Mouse (Mus musculus) midbrain, postnatal 0 days (tissue): ENCODE results near the gene Midn. TPM values are rescaled to one million over a fixed set of nuclear protein-coding genes. Genes with fewer than 3 reads are reported as not detected.

ENCODE experiments used
- ATAC-seq: fragments of 200-750 bp; cut with Nextera tagmentation; 2 replicates; pipeline ENCODE4 v1.8.0; 2017; ENCODE audit warnings: moderate number of reproducible peaks, mild to moderate bottlenecking, moderate TSS enrichment, moderate library complexity; ENCODE audit not compliant: low FRiP score
- DNase-seq: peaks from one replicate; pipeline ENCODE4 v3.0.0-alpha.2; 2015; ENCODE audit warnings: low spot score
- H3K27ac ChIP-seq: fragments of 300-500 bp; sonication (generic); 2 replicates; pipeline ENCODE4 v1.5.1; 2014; ENCODE audit warnings: low read depth, mild to moderate bottlenecking, low read length, mixed read lengths
- H3K27me3 ChIP-seq: fragments of 300-500 bp; sonication (generic); 2 replicates; pipeline ENCODE4 v1.6.1; 2014; ENCODE audit warnings: low read length, control low read depth, mixed read lengths; ENCODE audit not compliant: insufficient read depth
- H3K36me3 ChIP-seq: fragments of 300-500 bp; sonication (generic); 2 replicates; pipeline ENCODE4 v1.6.1; 2014; ENCODE audit warnings: low read length, control low read depth, mixed read lengths; ENCODE audit not compliant: insufficient read depth
- H3K4me1 ChIP-seq: fragments of 300-500 bp; sonication (generic); 2 replicates; pipeline ENCODE4 v1.6.1; 2014; ENCODE audit warnings: mild to moderate bottlenecking, control low read depth, antibody characterized with exemption, low read length, mixed read lengths; ENCODE audit not compliant: insufficient read depth
- H3K4me2 ChIP-seq: fragments of 300-500 bp; sonication (generic); 2 replicates; pipeline ENCODE4 v1.6.1; 2014; ENCODE audit warnings: low read depth, mild to moderate bottlenecking, low read length, mixed read lengths; ENCODE audit not compliant: poor library complexity, severe bottlenecking
- H3K4me3 ChIP-seq: fragments of 300-500 bp; sonication (generic); 2 replicates; pipeline ENCODE4 v1.5.1; 2014; ENCODE audit warnings: low read depth, mild to moderate bottlenecking, low read length, moderate library complexity
- H3K9ac ChIP-seq: fragments of 300-500 bp; sonication (generic); replicated peaks from 2 replicates; pipeline ENCODE4 v1.6.1; 2014; ENCODE audit warnings: mild to moderate bottlenecking, low read length, moderate library complexity, mixed read lengths; ENCODE audit not compliant: poor library complexity, severe bottlenecking
- H3K9me3 ChIP-seq: fragments of 300-500 bp; sonication (generic); 2 replicates; pipeline ENCODE4 v1.6.1; 2016; ENCODE audit warnings: low read length, control low read depth
- CTCF ChIP-seq: IDR thresholded peaks from 2 replicates; pipeline ENCODE4 v1.5.1; 2016; ENCODE audit warnings: antibody characterized with exemption, mild to moderate bottlenecking
- WGBS: fragments of 180-500 bp; shearing (Covaris S2); extraction: QIAGEN DNeasy Blood & Tissue Kit; methylation state at CpG from one replicate; pipeline ENCODE4 v1.1.7; 2014; 5-methylcytosine and 5-hydroxymethylcytosine counted together
- polyA plus RNA-seq: library from polyadenylated mRNA; unstranded; fragments of >200 nt; fragmentation: Nextera tagmentation; extraction: Ambion mirVana; gene quantifications from 2 replicates; pipeline ENCODE4 v1.2.1, GENCODE M21; 2015
- total RNA-seq: library from RNA; depleted of rRNA; stranded (reverse); fragments of >200 nt; gene quantifications from 2 replicates; pipeline ENCODE4 v1.2.3, GENCODE M21; 2014

Gene Midn
- total and polyA plus RNA-seq, 2 experiments from 2014 or later: 17.2 to 143 TPM

DNA sequence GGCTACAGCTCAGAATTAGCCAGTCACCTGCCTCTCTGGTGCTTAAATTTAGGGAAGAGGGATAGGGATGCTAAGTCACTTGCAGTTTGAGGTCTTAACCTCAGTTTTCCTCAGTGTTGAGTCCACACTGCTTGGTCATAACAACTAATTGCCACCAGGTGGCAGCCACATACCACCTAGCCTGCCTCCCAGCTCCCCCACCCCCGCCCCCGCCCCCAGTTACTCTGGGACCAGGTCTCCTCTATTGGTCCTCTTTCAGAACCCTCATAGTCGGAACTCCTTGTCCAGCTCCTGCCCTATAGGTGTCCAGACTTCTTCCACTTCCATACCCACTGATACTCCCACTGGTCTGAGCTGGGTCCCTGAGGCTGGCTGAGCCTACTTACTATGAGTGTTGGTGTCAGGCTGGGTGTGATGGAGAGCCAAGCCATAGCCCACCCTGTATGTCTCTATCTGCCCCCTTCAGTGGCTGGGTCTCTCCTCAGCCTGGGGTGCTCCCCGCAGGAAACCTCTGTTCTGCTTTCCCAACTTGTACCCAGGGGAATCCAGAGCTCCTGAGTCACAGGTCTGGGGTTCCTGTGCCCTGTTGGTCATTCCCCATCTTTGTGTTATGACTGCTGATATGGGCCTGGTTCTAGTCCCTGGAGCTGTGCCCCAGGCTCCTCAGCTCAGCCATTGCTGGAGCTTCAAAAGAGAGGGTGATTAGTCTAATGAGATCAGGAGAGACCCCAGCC, 27.6 kb downstream of the Midn start:
- no peak overlapping the region for H3K9ac ChIP-seq
- no peak overlapping the region for H3K4me3 ChIP-seq
- no peak; the same call in 1 of the 2 replicates for ATAC-seq
- H3K27me3 ChIP-seq: no peaks in the 10 kb centered on the region
- no peak overlapping the region for H3K4me2 ChIP-seq
- 20% methylated on average over 4 of the region's 4 CpGs for WGBS
- DNase-seq: peak; percentile 69
- H3K4me1 ChIP-seq: peaks cover 9% of the 10 kb centered on the region; the same call in 1 of the 2 replicates
- no peaks in the 10 kb centered on the region for H3K9me3 ChIP-seq
- peak; percentile 77 for TF ChIP-seq CTCF
- no peak overlapping the region for H3K27ac ChIP-seq
- H3K36me3 ChIP-seq: peaks cover 11% of the 10 kb centered on the region

DNA sequence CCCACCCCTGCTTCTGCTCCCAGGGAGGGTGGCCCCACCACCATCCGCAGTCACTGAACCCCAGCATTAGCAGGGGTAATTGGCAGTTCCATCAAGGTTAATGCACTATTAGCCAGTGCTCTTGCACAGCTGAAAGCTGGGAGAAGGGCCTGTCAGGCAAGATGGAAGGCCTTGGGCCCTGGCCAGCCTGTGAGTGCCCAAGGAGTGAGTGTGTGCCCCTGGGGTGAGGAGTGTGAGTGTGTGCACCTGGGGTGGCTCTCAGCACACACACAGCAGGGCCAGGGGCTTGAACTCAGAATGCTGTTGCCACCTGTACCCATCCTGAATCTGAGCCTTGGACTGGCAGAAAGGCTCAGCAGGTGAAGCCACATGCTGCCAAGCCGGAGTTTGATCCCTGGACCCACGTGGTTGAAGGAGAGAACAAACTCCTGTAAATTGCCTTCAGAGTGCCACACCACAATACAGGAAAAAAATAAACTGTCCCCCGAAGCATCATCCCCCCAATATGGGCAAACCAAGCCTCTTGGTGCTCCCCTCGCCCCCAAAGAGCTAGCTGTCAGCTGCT, 28.3 kb downstream of the Midn start:
- H3K4me2 ChIP-seq: no peak overlapping the region
- no peak overlapping the region for H3K27ac ChIP-seq
- no peak overlapping the region for H3K9ac ChIP-seq
- DNase-seq (no peak), ATAC-seq (no peak)
- 72% methylated on average over 5 of the region's 5 CpGs for WGBS
- no peak overlapping the region for H3K4me3 ChIP-seq
- no peak for TF ChIP-seq CTCF
- H3K27me3 ChIP-seq: no peaks in the 10 kb centered on the region
- H3K36me3 ChIP-seq: peaks cover 7% of the 10 kb centered on the region; the same call in 1 of the 2 replicates
- no peaks in the 10 kb centered on the region for H3K9me3 ChIP-seq
- H3K4me1 ChIP-seq: peaks cover 15% of the 10 kb centered on the region; the same call in 1 of the 2 replicates

DNA sequence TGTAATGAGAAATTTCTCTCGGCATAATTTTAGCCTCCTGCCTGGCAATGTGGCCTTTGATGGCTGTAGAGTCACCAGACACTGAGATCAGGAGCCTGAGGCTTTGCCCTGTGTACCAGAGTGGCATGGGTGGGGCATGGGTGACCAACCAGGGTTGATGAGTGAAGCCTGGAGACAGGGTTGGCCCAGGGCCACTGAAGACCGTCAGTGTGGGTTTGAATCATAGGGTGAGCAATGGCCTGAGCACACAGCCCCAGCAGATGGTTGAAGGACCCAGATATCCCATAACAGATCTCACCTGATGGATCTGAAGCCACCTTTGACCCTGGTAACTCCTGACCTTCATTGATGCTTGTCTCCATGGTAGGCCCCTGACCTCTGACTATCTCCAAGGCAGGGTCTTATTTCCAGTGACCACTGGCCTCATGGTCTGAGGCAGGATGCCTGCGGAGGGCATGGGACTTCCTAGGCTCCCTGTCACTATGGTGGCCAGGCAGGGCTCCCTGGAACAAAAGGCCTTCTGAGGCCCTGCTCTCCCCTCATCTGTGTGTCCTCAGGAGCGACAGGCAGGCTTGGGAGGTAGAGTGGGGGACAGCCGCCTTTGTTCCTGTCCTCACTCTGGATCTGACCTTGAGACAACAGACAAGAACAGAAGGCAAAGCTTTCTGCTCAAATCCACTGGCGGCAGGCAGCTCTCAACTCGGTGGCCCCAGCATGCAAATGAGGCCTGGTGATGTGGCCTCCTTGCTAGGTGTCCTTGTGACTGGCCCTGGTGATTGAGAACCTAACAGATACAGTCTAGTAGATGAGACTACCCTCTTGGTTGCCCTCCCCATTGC, 29.6 kb downstream of the Midn start:
- Histone ChIP-seq H3K4me3 (no peak overlapping the region), H3K4me1 (peaks cover 22% of the 10 kb centered on the region; the same call in 1 of the 2 replicates), H3K9me3 (no peaks in the 10 kb centered on the region), H3K27ac (no peak overlapping the region), H3K36me3 (no peaks in the 10 kb centered on the region), H3K9ac (no peak overlapping the region), H3K4me2 (no peak overlapping the region), H3K27me3 (no peaks in the 10 kb centered on the region)
- 41% methylated on average over 7 of the region's 7 CpGs for WGBS
- no peak for DNase-seq
- ATAC-seq: no peak
- TF ChIP-seq CTCF: no peak

DNA sequence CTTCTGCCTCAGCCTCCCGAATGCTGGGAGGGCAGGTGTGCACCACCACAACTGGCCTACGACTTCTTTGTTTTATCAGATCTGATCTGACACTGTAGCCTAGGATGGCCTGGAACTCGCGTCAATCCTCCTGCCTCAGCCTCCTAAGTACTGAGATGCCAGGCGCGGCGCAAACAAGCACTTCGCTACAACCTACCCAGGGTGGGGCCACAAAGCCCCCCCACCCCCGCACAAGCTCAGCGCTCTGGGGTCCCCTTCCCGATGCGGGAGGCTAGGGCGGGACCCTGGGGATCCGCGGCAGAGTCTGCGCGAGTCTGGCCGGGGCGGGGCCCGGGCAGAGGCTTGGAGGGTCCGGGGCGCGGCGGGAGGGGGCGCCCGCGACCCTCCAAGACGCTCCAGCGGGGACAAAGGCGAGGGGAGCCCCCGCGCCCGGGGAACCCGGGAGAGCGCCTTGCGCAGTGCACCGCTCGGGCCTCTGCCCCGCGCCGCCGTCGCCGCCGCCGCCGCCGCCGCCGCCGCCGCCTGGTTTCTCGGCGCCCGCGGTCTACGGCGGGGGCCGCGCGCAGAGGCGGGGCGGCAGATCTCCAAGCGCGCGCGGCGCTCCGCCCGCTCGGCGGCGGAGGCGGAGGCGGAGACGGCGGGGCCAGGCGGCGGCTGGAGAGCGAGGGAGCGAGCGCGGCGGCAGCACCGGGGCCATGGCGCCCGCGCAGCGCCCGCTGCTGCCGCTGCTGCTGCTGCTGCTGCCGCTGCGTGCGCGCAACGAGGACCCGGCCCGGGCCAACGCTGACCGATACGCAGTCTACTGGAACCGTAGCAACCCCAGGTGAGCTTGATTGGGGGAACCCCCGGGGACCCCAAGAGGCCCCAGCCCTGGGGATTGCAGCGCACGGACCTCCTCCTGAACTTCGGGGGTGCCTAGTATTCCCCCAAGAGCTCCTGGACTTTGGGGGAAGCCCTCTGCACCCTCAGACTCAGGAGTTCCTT, 31.3 kb downstream of the Midn start, which contains the start of gene Efna2:
Gene Efna2, plus strand, starts transcription at position 415 of the 984 bp plus-strand sequence.
- peak; percentile 13; the same call in 1 of the 2 replicates for TF ChIP-seq CTCF
- WGBS: 1% methylated on average over 55 of the region's 106 CpGs
- peak within 1 kb of the TSS; percentile 67 for H3K27ac ChIP-seq
- no peaks in the 10 kb centered on the region for H3K36me3 ChIP-seq
- ATAC-seq (peak; percentile 45), DNase-seq (peak; percentile 70)
- H3K4me3 ChIP-seq: peak within 1 kb of the TSS; percentile 68
- peak within 1 kb of the TSS; percentile 86 for H3K4me2 ChIP-seq
- no peaks in the 10 kb centered on the region for H3K9me3 ChIP-seq
- peak within 1 kb of the TSS; percentile 81 for H3K9ac ChIP-seq
- H3K27me3 ChIP-seq: no peaks in the 10 kb centered on the region
- peaks cover 18% of the 10 kb centered on the region; the same call in 1 of the 2 replicates for H3K4me1 ChIP-seq

DNA sequence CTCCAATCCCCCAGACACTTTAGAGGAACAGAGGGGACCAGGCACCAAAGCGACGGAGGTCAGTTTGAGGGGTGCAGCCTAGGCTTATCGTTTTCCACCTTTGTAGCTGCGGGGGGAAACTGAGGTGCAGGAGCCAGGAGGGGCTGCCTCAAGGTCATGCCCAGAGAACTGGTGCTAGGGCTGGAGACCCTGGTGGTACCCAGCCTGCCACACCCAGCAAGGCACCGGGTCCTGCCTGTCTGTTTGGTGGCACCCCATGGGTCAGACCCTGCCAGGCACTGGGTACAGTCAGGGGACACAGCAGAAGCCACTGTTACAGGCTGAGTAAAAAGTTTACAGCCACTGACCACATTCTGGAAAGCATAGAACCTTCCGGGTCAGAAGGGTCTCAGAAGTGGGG, 32.2 kb downstream of the Midn start:
- H3K4me1 ChIP-seq: peaks cover 18% of the 10 kb centered on the region; the same call in 1 of the 2 replicates

More for the DNA sequence above, 32.2 kb downstream of the Midn start:
- no peak overlapping the region for H3K27ac ChIP-seq
- no peak for ATAC-seq
- TF ChIP-seq CTCF: no peak
- peak overlapping the region; percentile 68 for H3K4me3 ChIP-seq
- H3K4me2 ChIP-seq: peak overlapping the region; percentile 86
- H3K9ac ChIP-seq: peak overlapping the region; percentile 81
- H3K27me3 ChIP-seq: no peaks in the 10 kb centered on the region
- DNase-seq: no peak
- WGBS: 12% methylated on average over 6 of the region's 6 CpGs
- H3K9me3 ChIP-seq: no peaks in the 10 kb centered on the region
- no peaks in the 10 kb centered on the region for H3K36me3 ChIP-seq
